Mouse (Mus musculus): Measurements from ENCODE around the gene Lcn12.

The Lcn12 gene

DNA sequence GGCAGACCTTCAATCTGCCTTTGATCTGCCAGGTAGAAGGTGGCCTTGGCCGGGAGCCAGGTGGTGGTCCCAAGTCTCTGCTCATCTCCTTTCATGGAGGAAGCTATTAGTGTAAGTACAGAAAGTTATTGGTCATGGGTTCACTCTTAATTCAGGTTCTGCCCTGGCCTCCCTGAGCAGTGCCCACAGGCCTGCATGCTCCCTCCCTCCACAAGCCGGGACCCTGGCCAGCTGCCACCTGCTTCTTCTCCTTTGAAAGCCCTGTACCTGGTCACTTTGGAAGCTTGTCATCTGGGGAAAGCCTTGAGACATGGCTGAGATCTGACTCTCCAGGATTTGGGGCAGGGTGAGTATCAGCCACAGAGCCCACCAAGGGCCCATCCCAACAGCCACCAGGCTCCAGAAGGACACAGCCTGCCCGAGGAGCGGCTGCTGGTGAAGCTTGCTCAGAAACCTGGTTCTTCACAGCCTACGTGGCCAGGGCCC is at the start of gene Lcn12:
TSS of gene Lcn12 (minus strand) at position 436 of the 486 bp plus-strand sequence.
- in situ Hi-C loops (cut with MboI, MseI): no loop called here

DNA sequence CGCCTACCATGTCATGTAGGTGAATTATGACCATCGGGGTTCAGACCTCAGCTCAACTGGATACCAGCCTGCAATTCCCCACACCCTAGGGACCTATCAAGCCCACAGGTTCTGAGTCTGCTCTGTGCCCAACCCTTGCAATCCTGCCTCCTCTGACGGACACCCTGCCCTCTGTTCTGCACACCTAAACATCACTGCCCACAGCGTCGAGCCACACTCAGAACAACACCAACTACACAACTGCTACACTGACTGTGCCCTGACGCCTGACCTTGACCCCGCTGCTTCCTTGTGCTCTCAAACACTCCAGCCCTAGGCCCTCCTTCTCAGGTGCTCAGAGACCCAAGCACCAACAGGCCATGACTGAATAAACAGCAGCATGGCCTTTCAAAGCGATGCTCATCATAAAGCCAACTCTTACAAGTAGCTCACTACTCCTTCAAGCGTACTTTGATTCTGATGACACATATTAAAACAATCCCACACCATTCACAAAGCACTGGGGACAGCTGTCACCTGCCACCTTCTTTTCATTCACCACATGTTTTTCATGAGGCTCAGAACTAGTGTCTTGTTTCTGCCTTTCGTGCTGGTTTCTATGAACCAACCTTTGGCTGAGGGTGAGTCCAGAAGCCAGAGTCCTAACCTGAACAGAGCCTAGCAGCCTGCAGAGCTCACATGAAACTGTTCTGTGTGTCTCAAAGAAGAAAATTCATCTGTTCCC is 48.1 kb upstream of the Lcn12 start:
- in situ Hi-C loops (cut with MboI, MseI): no loop called here

DNA sequence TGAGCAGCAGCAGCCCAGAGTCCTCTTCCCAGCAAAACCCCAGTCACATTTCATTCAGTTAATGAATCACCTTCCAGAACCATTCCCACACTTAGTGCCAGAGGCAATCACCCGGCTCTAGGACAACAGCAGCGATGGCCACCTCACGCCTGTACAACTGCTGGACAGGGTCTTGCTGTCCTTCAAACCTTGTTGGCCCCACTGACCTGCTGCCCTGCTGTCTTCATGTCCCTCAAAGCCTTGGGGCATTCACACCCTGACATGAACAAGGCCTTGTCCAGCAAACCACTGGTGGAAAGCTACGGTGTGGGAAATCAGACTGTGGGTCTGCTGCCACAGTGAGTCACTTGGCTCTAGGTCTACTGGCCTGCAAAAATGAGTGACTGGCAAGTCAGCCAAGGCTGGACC is 46.8 kb upstream of the Lcn12 start:
- in situ Hi-C loops (cut with MboI, MseI): no loop called here

DNA sequence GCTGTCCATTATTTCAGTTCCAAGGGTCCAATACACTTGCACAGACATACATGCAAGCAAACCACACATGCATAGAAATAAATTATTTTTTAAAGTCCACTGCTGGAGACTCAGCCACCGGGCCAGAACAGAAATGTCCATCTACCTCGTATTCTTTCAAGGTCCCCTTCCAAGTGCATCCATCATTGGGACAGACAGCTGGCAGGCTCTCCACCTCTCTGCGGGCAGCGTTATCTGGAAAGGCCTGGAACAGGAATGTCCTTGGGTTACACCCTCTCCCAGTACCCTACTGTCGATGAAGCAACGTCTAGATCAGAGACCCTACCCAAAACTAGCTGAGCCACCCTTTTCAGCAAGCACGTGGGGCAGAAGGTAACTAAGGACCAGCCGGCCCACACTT is 42.8 kb upstream of the Lcn12 start:
- in situ Hi-C loops (cut with MboI, MseI): no loop called here

DNA sequence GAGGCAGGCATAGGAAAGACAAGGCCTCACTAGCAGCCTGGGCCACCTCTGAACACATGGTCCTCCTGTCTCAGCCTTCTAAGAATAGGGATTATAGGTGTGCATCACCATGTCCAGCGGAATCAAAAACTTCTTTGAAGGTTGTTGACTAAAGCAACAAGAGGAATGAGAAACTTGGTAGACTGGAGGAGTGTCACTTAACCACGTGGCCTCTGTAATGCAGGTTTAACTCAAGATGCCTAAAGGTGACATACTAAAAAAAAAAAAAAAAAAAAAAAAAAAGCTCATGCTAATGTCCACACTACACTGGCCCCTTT is 41.1 kb upstream of the Lcn12 start:
- in situ Hi-C loops (cut with MboI, MseI): no loop called here

DNA sequence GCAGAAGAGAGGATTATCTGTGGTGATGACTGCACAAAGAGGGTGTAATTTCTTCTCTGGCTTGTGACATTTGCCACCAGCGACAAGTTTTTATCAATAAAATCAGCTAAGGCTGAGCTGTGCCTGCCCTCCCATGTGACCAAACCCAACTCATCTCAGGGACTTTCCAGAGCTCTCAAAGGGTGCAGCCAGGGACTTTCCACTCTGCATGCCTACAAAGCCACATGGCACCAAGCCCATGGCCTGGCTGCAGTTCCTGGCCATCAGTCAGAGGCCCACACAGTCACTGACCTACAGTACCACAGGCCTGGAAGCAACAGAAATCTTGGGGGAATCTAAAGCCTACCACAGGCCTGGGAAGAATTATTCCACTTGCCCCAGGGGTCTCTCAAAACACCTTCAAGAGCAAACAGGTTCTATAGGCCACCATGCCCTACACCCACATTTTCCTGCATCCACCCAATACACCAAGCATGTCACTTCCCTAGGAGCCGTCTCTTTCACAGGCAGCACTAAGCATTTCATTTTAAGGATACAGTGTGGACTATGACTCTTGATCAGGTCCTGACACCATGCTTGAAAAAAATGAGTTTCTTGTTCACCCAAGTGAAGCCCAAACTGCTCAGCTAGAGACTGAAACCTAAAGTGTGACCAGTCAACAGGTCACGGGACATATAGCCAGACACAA is 40.6 kb upstream of the Lcn12 start:
- in situ Hi-C loops (cut with MboI, MseI): no loop called here

DNA sequence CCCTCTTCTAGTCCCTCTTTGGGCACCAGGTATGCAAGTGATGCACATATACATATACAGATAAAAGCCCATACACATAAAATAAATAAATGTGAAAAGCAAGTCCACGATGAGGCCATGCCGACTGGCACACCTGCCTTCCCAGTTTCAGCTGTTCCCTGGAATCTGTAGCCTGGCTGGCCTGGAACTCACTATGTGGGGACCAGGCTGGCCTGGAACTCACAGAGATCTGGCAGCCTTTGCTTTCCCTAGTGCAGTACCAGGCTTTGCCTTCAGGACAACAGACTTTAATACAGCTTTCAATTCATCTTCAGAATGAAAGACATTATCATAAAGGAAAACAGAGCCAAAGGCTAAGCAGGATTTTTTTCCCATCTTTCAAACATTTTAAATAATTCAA is 40.0 kb upstream of the Lcn12 start:
- in situ Hi-C loops (cut with MboI, MseI): no loop called here

DNA sequence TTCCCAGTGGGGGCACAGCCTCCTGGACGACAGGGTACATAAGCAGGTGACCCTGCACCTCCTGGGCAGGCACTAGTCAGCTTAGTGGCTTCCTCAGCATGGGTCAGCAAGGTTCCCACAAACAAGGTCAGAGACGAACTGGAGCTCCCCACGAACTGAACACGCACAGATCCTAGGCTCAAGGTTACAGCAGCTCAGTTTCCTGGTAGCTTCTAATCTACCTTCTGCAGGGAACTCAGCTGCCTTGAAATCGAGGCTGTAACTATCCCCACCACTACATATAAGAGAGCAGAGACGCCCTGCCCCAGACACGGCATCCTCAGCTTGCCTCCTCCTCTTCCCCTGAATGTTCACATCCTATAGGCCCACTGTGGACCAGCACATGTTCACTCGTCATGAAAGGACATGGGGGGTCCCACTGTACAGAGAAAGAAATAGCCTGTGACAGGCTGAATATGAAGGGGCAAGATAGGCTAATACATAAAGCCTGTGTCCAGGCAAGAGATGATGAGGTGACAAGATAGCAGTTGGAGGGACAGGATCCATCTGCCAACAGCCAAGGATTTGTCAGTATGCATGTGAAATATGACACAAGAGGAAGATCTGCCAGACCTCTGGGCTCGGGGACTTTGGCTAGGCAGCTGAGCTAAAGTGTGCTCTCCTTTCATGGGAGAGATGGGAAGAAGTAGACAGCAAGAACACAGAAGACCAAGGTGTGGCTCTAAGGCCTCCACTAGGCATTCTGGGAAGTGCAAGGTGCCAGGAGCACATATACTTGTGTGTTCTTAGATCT is 33.0 kb upstream of the Lcn12 start:
- in situ Hi-C loops (cut with MboI, MseI): no loop called here

DNA sequence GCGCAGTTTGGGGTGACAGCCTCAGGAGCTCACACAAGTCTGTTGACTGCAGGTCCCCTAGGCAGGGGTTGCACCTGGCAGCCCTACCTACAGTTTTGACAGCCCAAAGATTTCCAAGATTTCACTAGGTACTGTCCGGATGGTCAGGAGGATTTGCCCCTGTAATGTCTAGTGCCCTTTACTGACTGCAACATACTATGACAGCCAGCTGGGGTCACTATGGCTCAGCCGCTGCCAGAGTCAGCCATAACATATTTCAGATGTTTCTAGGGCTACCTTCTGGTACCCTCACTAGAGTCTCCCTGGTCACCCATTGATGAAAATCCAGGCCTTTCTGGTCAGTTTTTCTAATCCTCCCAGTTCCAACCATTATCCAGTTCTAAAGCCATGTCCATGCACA is 16.2 kb upstream of the Lcn12 start:
- in situ Hi-C loops (cut with MboI, MseI): no loop called here

DNA sequence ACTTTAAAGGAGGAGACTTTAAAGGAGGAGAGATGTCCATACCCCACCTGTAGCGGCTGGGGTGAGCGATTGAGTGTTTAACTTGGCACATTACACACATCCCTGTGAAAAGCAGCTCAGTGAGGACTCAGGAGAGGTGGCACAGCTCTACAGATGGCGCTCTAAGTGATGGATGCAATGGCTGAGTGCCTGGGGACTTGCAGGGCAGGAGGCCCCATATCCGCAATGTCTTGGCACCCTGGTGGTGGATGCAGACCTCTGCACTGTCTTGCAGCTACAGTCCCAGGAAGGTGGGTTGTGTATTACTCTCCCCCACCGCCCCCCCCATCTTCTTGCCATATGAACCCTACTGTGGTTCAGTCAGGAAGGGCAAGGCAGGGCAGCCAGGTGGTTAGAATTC is 13.3 kb upstream of the Lcn12 start:
- in situ Hi-C loops (cut with MboI, MseI): no loop called here

DNA sequence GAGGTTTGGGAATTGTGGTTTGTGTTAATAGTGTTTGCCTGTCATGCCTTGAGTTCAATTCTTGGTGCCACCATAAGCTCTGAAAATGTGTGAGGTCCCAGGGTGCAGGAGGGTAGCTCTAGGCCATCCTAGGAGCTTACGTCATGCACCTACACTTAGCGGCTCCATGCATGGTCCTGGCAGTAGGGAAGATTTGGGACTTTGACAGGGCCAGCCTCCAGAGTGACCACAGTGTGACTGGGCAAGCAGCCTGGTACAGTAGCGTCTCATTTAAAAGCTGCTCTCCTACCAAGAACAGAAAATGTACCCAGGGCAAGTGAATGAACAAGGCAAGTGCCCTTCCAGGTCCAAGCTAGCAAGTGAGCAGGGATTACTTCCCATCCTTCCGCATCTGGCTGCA is 12.1 kb upstream of the Lcn12 start:
- in situ Hi-C loops (cut with MboI, MseI): no loop called here

DNA sequence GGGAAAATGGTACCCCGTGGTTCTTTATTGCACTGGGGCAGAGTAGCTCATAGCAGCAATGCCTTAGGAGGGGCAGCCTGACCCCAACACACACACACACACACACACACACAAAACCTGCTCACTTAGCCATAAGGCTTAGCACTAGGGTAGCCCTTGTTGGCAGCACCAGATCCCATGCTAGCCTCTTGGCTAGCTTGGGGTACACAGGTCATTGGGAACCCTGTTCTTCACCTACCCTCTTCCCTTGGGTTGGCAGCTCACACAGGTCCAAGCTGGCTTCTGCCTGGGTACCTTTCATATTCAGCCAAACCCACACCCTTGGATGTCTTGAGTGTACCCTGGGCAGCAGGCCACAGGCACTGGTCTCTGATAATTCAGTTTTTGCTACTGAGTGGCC is 11.3 kb upstream of the Lcn12 start:
- in situ Hi-C loops (cut with MboI, MseI): no loop called here

DNA sequence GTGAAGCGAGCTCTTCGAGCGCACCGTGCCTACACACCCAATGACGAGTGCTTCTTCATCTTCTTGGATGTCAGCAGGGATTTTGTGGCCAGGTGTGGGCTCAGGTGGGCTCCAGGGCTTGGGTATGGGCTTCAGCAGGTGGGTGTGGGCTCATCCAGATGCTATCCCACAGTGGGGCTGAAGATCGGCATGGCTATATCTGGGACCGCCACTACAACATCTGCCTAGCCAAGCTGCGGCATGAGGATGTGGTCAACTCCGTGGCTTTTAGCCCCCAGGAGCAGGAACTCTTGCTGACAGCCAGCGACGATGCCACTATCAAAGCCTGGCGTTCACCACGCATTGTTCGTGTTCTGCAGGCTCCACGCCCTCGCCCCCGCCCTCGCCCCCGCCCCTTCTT is 10.8 kb upstream of the Lcn12 start:
- in situ Hi-C loops (cut with MboI, MseI): no loop called here

DNA sequence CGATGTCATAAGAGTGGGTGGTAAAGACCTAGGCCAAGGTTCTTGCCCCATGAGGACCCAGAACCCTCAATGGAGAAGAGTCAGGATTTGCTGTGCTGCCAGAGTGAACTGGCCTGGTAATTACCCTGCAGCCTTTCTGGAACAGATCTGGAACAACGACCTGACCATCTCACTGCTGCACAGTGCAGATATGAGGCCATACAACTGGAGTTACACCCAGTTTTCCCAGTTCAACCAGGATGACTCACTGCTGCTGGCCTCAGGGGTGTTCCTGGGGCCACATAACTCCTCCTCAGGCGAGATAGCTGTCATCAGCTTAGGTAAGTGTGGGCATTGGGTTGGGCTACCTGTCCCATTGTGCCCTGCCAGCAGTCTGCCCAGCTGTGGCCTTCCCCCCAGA is 9.0 kb upstream of the Lcn12 start:
- in situ Hi-C loops (cut with MboI, MseI): no loop called here

DNA sequence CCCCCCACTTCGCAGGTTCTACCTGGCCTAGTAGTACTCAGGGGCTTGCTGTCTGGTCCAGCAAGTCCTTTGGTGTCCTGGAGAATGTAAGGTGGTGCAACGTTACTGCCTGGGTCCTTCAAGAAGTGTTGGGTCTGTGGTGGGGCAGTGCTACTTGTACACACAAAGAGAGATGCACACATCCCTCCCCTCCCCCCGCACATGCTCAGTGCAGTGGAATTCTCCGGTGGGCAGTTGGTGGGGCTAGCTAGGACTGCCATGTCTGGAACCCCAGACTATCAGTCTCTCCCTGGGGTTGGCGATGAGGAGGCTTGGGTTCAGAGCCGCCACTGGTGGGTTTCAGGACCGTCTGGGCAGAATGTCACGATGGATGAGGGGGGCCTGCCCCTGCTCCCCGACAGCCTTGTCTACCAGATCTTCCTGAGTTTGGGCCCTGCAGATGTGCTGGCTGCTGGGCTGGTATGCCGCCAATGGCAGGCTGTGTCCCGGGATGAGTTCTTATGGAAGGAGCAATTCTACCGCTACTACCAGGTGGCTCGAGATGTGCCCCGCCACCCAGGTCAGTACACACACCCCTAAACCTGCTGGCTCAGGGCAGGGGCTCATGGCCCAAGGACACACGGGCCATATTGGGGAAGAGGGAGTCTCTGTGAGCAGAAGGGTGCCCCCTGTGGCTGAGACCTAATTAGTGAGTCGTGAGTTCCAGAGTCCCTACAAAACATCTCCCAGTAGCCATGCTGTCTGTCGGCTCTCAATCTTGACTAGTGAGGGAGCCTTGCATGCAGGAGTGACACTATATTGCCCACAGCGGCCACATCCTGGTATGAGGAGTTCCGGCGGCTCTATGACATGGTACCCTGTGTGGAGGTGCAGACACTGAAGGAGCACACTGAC is 8.1 kb upstream of the Lcn12 start, which contains the start of gene C8g:
TSS of gene C8g (minus strand) at position 127 of the 894 bp plus-strand sequence.
- in situ Hi-C loops (cut with MboI, MseI): no loop called here

DNA sequence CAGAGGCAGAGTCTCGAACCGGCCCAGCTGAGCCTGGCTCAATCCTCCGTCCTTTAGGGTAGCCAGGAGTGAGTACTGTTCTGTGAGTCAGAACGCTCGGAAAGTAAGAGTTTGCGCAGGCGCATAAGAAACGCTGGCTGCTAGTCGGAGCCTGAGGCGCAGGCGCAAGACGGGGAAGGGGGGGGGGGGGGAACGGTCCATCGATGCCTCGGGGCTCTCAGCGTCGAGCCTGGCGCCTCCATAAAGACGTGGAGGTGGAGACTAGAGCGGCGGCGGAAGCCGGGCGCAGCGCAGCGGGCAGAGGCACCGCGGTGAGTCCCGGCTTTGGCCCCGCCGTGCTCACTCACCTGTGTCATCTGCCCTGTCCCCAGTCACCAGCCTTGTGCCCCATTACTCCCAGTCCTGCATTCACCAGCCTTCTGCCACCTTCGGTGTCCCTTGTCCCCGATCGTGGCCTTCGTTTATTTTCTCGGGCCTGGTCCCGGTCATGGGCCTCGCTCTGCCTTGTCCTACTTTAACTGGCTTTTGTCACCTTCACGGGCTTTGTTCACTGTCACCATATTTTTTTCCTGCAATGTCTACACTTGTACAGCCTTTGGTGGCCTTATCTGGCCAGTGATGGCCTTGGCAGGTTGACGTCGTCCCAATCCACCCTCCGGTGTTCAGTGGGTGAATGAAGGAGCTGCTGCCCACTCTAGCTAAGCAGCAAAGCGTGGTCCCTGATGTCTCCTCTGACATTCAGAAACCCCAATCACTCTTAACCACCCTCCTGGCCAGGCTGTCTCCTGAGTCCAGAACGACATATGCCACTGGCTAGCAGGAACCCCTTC is 7.1 kb upstream of the Lcn12 start, which contains the start of gene Fbxw5:
TSS of gene Fbxw5 (plus strand) at position 175 of the 830 bp plus-strand sequence.
- in situ Hi-C loops (cut with MboI, MseI): no loop called here

DNA sequence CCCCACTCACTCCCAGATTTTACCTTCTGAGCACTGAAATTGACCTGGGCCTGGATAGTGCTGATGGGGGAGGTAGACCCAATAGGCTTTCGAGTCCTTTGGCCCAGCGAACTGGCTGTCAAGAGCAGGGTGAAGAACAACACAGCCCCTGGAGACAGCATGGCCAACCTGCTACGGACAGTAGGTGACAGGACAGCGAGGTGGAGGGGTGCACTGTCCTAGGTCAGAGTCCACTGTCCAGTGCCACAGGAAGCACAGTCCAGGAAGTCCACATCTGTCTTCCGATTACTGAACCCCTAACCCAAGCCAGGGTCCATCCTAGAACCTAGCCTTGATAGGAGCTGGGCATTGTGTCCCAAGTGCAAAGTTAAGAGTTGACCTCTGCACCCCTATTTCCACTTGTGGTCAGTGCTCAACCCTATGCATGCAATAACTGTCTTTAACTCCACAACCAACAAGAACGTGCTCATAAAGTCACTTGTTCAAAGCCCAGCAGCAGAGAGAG is 6.4 kb upstream of the Lcn12 start:
- in situ Hi-C loops (cut with MboI, MseI): no loop called here

DNA sequence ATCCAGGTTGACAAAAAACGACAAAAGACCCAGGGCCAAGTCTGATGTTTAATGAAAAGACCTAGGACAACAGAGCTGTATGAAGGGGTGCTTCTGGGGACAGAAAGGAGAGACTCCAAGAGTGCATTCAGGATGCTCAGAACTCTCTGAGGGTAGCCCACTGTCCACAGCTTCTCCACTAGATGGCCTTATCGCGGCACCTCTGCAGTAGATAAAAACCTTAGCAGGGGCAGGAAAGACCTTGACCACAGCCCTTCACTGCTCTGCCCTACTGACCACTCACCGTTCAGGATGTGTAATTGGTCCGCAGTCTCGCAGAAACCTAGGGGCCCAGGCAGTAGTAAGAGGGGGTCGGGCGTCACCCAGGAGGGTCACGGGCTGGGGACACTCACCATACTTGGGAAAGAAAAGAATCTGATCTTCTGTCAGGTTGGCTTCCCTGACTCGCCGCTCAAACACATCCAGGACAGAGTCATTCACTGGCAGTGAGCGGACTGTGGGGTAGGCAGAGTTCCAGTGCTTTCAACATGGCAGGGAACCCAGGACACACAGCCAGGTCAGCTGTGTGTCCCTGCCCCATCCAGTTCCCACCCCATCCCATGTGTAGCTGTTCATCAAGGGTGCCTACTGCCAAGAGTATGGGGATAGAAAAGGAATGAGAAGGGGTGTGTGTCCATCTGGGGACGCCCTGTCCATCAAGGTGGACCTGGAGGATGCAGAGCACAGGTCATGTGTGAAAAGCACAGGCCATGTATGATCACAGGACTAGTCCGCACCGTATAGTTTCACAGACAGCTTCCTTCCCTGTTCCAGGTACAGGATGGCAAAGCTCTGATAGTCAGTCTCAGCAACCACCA is 5.1 kb upstream of the Lcn12 start:
- in situ Hi-C loops (cut with MboI, MseI): no loop called here

DNA sequence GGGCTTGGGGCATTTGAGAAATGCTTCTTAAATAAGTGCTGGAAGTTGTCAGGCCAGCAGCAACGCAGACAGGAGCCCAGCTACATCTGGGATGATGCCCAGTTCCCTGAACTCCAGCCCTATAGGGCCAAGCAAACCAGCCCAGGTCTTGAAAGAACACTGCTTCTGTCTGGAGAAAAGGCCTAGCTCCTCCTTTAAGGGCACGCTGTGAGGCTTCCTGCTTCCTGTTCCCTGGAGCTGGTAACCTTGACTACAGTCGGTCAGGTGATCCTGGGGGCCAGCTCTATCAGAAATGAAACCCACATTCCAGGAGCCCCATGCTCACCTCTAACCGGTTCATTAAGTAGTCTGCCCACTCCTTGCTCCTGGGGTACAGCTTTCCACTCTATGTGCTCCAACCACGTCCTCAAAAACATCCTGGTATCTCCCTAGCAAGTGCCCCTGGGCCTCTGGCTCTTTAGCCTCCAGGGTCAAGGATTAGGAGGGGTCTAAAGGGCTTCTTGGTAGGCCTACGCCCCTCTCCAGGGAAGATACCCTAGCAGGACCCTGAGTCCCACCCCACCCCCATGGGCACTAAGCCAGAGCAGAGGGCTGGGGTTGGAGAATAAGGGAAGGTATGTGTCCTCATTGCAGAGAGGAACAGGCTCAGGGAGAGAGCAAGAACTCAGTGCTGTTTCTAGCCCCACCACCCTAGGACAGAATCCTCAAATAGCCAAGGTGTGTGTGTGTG is 4.3 kb upstream of the Lcn12 start:
- in situ Hi-C loops (cut with MboI, MseI): no loop called here

Measured in T-helper 1 cell (primary cell).